Mouse (Mus musculus) fibroblast of lung, adult 2 months (primary cell): ENCODE measurements around the gene Drosha.
"Not testable (repeated sequence)": the region's sequence is repeated elsewhere in the genome, so short reads cannot be mapped to it uniquely, and the experiment has no call there.

Source experiments
- DNase-seq: peaks from one replicate; pipeline ENCODE4 v3.0.0-alpha.2; 2011; ENCODE audit warnings: low read depth

Drosha gene

GRCm38 (mm10) chr15:12885361-12885760 is 60.7 kb downstream of the Drosha start:
- no peak for DNase-seq

- no peak for DNase-seq
These were observed 62.6 kb downstream of the Drosha start for GRCm38 (mm10) chr15:12887206-12887605.

- DNase-seq, result no peak
These were observed 63.7 kb downstream of the Drosha start for GRCm38 (mm10) chr15:12888312-12888711.

- DNase-seq, result no peak
These were observed 65.3 kb downstream of the Drosha start for GRCm38 (mm10) chr15:12889909-12890308.

- no peak for DNase-seq
These were observed 70.8 kb downstream of the Drosha start for GRCm38 (mm10) chr15:12895426-12895825.

- no peak for DNase-seq
These were observed 71.7 kb downstream of the Drosha start for GRCm38 (mm10) chr15:12896022-12897009.

- no peak for DNase-seq
These were observed 73.2 kb downstream of the Drosha start for GRCm38 (mm10) chr15:12897831-12898230.

GRCm38 (mm10) chr15:12900428-12901196 is 76.0 kb downstream of the Drosha start:
- no peak for DNase-seq

GRCm38 (mm10) chr15:12901197-12901570 is 76.6 kb downstream of the Drosha start:
- DNase-seq, result no peak

- DNase-seq, result no peak
These were observed 79.8 kb downstream of the Drosha start for GRCm38 (mm10) chr15:12904442-12904841.

- no peak for DNase-seq
These were observed 83.5 kb downstream of the Drosha start for GRCm38 (mm10) chr15:12907962-12908719.

GRCm38 (mm10) chr15:12908720-12909028 is 84.1 kb downstream of the Drosha start:
- DNase-seq, result no peak

GRCm38 (mm10) chr15:12909171-12909570 is 84.6 kb downstream of the Drosha start:
- no peak for DNase-seq

- DNase-seq, result no peak
These were observed 86.5 kb downstream of the Drosha start for GRCm38 (mm10) chr15:12911082-12911481.

GRCm38 (mm10) chr15:12916314-12916815 is 91.8 kb downstream of the Drosha start:
- no peak for DNase-seq

- DNase-seq, result not testable (repeated sequence)
These were observed 94.8 kb downstream of the Drosha start for GRCm38 (mm10) chr15:12919326-12919966.

- DNase-seq, result no peak
These were observed 95.6 kb downstream of the Drosha start for GRCm38 (mm10) chr15:12919967-12920870.

- DNase-seq, result no peak
These were observed 97.3 kb downstream of the Drosha start for GRCm38 (mm10) chr15:12921901-12922300.

- DNase-seq, result no peak
These were observed 99.2 kb downstream of the Drosha start for GRCm38 (mm10) chr15:12923826-12924225.

GRCm38 (mm10) chr15:12931481-12931880 is 106.9 kb downstream of the Drosha start:
- DNase-seq, result no peak
